Mouse (Mus musculus) subcutaneous adipose tissue, adult 2 months (tissue): ENCODE data around the gene Prss16. TPM values are rescaled to one million over a fixed set of nuclear protein-coding genes. Genes with fewer than 3 reads are reported as not detected.

Source experiments
- polyA plus RNA-seq: library from polyadenylated mRNA; depleted of rRNA; stranded (reverse); fragments of >200 nt; gene quantifications from 2 replicates; pipeline ENCODE4 v1.2.3, GENCODE M21; 2012; ENCODE audit warnings: low replicate concordance; rRNA removed

The Prss16 gene
- 1.0 TPM in 1 of 2 replicates, not detected in the other for polyA plus RNA-seq

DNA sequence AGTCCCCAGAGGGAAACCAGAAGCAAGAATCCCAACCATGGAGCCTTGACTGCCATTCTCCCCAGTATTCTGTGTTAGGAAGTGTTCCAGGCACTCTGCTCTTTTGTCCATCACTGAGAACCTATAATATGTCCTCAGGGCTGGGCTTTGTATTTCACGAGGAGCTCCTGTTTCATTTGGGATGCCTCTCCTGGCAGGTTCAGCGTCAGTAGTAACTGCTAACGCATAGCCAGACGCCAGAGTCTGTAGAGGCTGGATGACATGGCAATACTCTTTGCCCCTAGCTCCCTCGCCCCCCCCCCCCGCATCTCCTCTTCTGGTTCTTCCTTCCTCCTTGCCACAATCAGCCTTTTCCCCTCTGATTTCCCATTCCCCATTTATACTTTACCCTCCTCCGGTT is at the start of gene Prss16:
TSS of gene Prss16 (minus strand) at position 101 of the 400 bp plus-strand sequence.

DNA sequence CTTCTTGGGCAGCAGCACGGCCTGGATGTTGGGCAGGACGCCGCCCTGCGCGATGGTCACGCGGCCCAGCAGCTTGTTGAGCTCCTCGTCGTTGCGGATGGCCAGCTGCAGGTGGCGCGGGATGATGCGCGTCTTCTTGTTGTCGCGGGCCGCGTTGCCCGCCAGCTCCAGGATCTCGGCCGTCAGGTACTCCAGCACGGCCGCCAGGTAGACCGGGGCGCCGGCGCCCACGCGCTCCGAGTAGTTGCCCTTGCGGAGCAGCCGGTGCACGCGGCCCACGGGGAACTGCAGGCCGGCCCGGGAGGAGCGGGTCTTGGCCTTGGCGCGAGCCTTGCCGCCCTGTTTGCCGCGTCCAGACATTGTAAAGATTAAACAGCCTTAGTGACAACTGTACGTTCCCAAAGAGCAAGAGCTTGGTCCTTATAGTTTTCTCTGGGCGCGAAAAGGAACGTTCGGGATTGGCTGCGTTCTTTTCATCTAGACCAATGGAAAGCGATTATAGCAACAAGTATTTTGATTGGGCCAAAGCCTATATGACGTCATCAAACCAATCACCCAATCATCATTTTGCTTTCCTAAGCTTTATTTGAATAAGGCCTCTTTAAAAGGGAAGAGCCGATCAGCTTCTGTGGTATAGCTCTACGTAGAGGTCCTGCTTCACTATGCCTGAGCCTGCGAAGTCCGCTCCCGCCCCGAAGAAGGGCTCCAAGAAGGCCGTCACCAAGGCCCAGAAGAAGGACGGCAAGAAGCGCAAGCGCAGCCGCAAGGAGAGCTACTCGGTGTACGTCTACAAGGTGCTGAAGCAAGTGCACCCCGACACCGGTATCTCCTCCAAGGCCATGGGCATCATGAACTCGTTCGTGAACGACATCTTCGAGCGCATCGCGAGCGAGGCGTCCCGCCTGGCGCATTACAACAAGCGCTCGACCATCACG is 33.3 kb upstream of the Prss16 start, which contains the start of the genes Hist1h2ag and Hist1h2bj:
TSS of gene Hist1h2ag (minus strand) at position 377 of the 935 bp plus-strand sequence.
TSS of gene Hist1h2bj (plus strand) at position 647 of the 935 bp plus-strand sequence.

DNA sequence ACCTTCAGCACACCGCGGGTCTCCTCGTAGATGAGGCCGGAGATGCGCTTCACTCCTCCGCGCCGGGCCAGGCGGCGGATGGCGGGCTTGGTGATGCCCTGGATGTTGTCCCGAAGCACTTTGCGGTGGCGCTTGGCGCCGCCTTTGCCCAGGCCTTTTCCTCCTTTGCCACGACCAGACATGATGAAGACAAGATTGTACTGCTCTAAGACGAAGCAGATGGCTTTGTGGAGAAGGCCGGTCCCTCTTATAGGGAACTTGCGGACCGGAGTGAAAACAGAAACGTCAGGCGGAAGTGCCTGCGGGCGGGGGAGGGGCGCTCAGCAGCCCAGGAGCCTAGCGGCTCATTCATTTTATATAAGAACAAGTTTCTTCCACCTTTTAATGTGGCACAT is 31.6 kb upstream of the Prss16 start, which contains the start of gene Hist1h4i:
TSS of gene Hist1h4i (minus strand) at position 221 of the 395 bp plus-strand sequence.

DNA sequence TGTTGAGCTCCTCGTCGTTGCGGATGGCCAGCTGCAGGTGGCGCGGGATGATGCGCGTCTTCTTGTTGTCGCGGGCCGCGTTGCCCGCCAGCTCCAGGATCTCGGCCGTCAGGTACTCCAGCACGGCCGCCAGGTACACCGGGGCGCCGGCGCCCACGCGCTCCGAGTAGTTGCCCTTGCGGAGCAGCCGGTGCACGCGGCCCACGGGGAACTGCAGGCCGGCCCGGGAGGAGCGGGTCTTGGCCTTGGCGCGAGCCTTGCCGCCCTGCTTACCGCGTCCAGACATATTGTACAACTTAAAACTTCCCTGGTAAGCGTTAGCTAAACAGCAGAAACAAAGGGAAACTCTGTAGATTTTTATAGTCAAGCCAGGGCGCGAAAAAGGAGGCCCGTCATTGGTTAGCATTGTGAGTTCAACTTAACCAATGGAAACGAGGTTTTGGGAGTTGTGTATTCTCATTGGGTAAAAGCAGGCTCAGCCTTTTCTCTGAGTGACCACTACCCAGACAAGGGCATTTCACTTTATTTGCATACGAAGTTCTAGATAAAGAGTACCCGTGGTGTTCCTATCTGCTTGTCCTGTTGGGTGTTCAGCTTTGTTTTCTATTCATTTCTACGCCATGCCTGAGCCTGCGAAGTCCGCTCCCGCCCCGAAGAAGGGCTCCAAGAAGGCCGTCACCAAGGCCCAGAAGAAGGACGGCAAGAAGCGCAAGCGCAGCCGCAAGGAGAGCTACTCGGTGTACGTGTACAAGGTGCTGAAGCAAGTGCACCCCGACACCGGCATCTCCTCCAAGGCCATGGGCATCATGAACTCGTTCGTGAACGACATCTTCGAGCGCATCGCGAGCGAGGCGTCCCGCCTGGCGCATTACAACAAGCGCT is 26.0 kb upstream of the Prss16 start, which contains the start of the genes Hist1h2ah and Hist1h2bk:
TSS of gene Hist1h2ah (minus strand) at position 302 of the 882 bp plus-strand sequence.
TSS of gene Hist1h2bk (plus strand) at position 604 of the 882 bp plus-strand sequence.

DNA sequence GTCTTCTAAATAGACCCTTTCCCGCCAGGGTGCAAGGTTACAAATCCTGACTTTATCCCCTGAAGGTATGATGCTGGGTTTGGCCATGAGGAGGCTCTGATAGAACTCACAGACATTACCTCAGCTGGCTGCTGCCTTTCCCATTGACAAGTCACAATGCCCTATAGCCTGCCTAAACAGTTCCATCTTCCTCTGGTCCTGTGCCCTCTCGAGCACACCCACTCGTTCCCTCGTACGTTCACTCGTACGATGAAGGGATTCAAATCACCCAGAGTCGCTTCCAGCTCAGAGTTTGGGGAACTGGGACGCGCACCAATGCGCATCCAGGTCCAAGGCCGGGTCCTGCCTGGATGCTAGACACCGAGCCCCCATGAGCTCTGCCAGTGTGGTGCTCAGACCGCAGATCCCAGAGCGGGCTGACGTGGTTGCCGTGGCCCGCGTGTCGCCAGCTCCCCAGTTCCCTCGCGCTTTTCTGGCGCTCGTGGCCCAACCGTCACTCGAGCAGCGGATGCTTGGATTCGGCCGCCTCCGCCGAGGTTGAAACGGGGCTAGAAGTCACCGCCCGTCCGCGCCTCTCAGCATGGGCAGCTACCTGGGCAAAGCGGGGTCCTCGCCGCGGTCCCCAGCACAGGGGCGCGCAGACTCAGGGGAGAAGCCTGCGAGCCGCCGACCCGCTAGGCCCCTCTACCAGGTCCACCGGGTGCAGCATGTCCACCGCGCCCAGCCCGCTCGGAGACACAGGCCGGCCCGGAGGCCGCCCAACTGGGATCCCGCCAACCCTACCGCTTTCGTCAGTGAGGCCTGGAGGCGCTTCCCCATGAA is 28.4 kb downstream of the Prss16 start, which contains the start of gene Pom121l2:
TSS of gene Pom121l2 (plus strand) at position 214 of the 822 bp plus-strand sequence.

Other genes with a start within 250 kb of the Prss16 start
- 0.23 and 1.3 TPM in 2 replicates for gene Hist1h1b, start 229.1 kb downstream of the Prss16 start, polyA plus RNA-seq
- 0.97 and 14.0 TPM in 2 replicates for gene Hist1h3i, start 226.4 kb downstream of the Prss16 start, polyA plus RNA-seq
- gene Hist1h2an, start 222.5 kb downstream of the Prss16 start, polyA plus RNA-seq = 1.2 and 8.9 TPM in 2 replicates
- 1.2 and 1.7 TPM in 2 replicates for gene Hist1h2bp, start 222.3 kb downstream of the Prss16 start, polyA plus RNA-seq
- gene Hist1h2bq, start 199.5 kb downstream of the Prss16 start, polyA plus RNA-seq = 7.2 and 42.8 TPM in 2 replicates
- gene Hist1h2ao, start 199.3 kb downstream of the Prss16 start, polyA plus RNA-seq = not detected in 2 replicates
- not detected in 2 replicates for gene Hist1h4m, start 198.0 kb downstream of the Prss16 start, polyA plus RNA-seq
- 8.8 and 27.8 TPM in 2 replicates for gene Hist1h4n, start 177.5 kb downstream of the Prss16 start, polyA plus RNA-seq
- gene Hist1h2ap, start 176.2 kb downstream of the Prss16 start, polyA plus RNA-seq = 10.9 and 185 TPM in 2 replicates
- 2.6 and 36.8 TPM in 2 replicates for gene Hist1h2br, start 176.0 kb downstream of the Prss16 start, polyA plus RNA-seq
- 0.59 and 3.6 TPM in 2 replicates for gene Zfp184, start 64.6 kb downstream of the Prss16 start, polyA plus RNA-seq
- gene Pom121l2, start 28.5 kb downstream of the Prss16 start, polyA plus RNA-seq = not detected in 2 replicates
- 0.80 and 14.4 TPM in 2 replicates for gene Hist1h2ah, start 25.8 kb upstream of the Prss16 start, polyA plus RNA-seq
- 2.3 and 12.2 TPM in 2 replicates for gene Hist1h2bk, start 26.1 kb upstream of the Prss16 start, polyA plus RNA-seq
- 11.9 and 12.9 TPM in 2 replicates for gene Hist1h4i, start 31.6 kb upstream of the Prss16 start, polyA plus RNA-seq
- 3.7 TPM in 1 of 2 replicates, not detected in the other for gene Hist1h2ag, start 33.2 kb upstream of the Prss16 start, polyA plus RNA-seq
- 4.6 and 8.5 TPM in 2 replicates for gene Hist1h2bj, start 33.5 kb upstream of the Prss16 start, polyA plus RNA-seq
- gene Vmn1r188, start 74.7 kb upstream of the Prss16 start, polyA plus RNA-seq = not detected in 2 replicates
- gene Vmn1r189, start 96.1 kb upstream of the Prss16 start, polyA plus RNA-seq = not detected in 2 replicates
- gene Vmn1r191, start 174.2 kb upstream of the Prss16 start, polyA plus RNA-seq = not detected in 2 replicates
- gene Vmn1r192, start 181.4 kb upstream of the Prss16 start, polyA plus RNA-seq = not detected in 2 replicates
- not detected in 2 replicates for gene Vmn1r193, start 213.4 kb upstream of the Prss16 start, polyA plus RNA-seq
- not detected in 2 replicates for gene Vmn1r194, start 234.5 kb upstream of the Prss16 start, polyA plus RNA-seq